ENCODE assay signal across 26 mouse cellular contexts in genomic region chr16:17409046-17409445, GRCm38 (mm10). TPM values are rescaled to one million over a fixed set of nuclear protein-coding genes. Genes with fewer than 3 reads are reported as not detected.
DNase-seq lines count a peak whose midpoint lies in the region; ATAC-seq and TF ChIP-seq lines count a peak whose summit lies in the region.
"Had no signal": no experiment of that assay in that cellular context is flagged by ENCODE, and none has a peak within 500 bp of the region (broad histone marks: within the 10 kb centered on the region; RNA-seq: fewer than 3 reads in every experiment).

No protein-coding gene starts in this region.

- no peak for ATAC-seq in heart, embryonic 11.5 days (replicated peaks; ENCODE audit: insufficient number of reproducible peaks, low FRiP score, low TSS enrichment)
- ATAC-seq in stomach, embryonic 16.5 days (ENCODE audit: insufficient read depth, low FRiP score), result no peak
- no peak for ATAC-seq in stomach, postnatal 0 days (ENCODE audit: low FRiP score, low TSS enrichment)
- ATAC-seq in midbrain, embryonic 13.5 days, result no peak
- ATAC-seq: CD4-positive, CD25-positive, alpha-beta regulatory T cell, adult 4 months; forebrain, embryonic 13.5 days; inflammation-experienced regulatory T-cells, adult 6 months had no signal

- TF ChIP-seq CTCF in gastrocnemius, adult 2 months (IDR thresholded peaks at IDR 0.05), result no peak
- TF ChIP-seq CTCF in stomach, postnatal 0 days (IDR thresholded peaks at IDR 0.05; ENCODE audit: low read depth), result no peak

- no peak for TF ChIP-seq EP300 in stomach, postnatal 0 days (optimal IDR thresholded peaks at IDR 0.05)

- H3K4me1 ChIP-seq in heart, embryonic 11.5 days (ENCODE audit: control insufficient read depth, insufficient read depth, low read length), result peaks cover 18% of the 10 kb centered on the region
- H3K4me1 ChIP-seq in stomach, embryonic 16.5 days (ENCODE audit: control insufficient read depth, insufficient read depth, low read length), result peaks cover 17% of the 10 kb centered on the region
- no peaks in the 10 kb centered on the region; the same call in 1 of the 2 replicates for H3K4me1 ChIP-seq in stomach, postnatal 0 days (replicated peaks; ENCODE audit: control insufficient read depth, insufficient read depth)
- H3K4me1 ChIP-seq in midbrain, embryonic 13.5 days (replicated peaks), result peaks cover 34% of the 10 kb centered on the region

- intact Hi-C loops in gastrocnemius, adult 2 months (cut with DNase I), result loop anchor here (5.0 kb wide), 1 partner anchor 123 kb away; the partner anchor contains the start of gene Thap7
- intact Hi-C loops in heart, postnatal 10 days (cut with DNase I), result no loop called here

- H3K27me3 ChIP-seq in heart, embryonic 11.5 days (ENCODE audit: control insufficient read depth, insufficient read depth, low read length), result no peaks in the 10 kb centered on the region
- no peaks in the 10 kb centered on the region for H3K27me3 ChIP-seq in stomach, embryonic 16.5 days (ENCODE audit: control insufficient read depth, insufficient read depth, low read length)
- no peaks in the 10 kb centered on the region for H3K27me3 ChIP-seq in stomach, postnatal 0 days (ENCODE audit: control insufficient read depth, insufficient read depth, low read length)
- H3K27me3 ChIP-seq in splenic B cell, adult 2 months (ENCODE audit: control insufficient read depth, insufficient read depth, low read length, poor library complexity, severe bottlenecking), result no peaks in the 10 kb centered on the region
- no peaks in the 10 kb centered on the region for H3K27me3 ChIP-seq in midbrain, embryonic 13.5 days
- H3K27me3 ChIP-seq: embryonic facial prominence, embryonic 13.5 days; forebrain, embryonic 13.5 days had no signal

- H3K9me3 ChIP-seq in heart, embryonic 11.5 days (replicated peaks; ENCODE audit: control insufficient read depth, low read length), result no peaks in the 10 kb centered on the region
- H3K9me3 ChIP-seq in stomach, embryonic 16.5 days (replicated peaks; ENCODE audit: control insufficient read depth, low read length), result no peaks in the 10 kb centered on the region
- H3K9me3 ChIP-seq in stomach, postnatal 0 days (ENCODE audit: control insufficient read depth, low read length), result no peaks in the 10 kb centered on the region
- H3K9me3 ChIP-seq in midbrain, embryonic 13.5 days, result no peaks in the 10 kb centered on the region
- H3K9me3 ChIP-seq: embryonic facial prominence, embryonic 13.5 days; forebrain, embryonic 13.5 days had no signal

- H3K4me2 ChIP-seq in heart, embryonic 11.5 days, result no peak overlapping the region
- H3K4me2 ChIP-seq in stomach, embryonic 16.5 days (ENCODE audit: low read depth, low read length), result no peak overlapping the region
- H3K4me2 ChIP-seq in stomach, postnatal 0 days (replicated peaks; ENCODE audit: low read depth), result no peak overlapping the region
- no peak overlapping the region for H3K4me2 ChIP-seq in midbrain, embryonic 13.5 days (replicated peaks)
- H3K4me2 ChIP-seq: embryonic facial prominence, embryonic 13.5 days; forebrain, embryonic 13.5 days; hindbrain, embryonic 14.5 days had no signal

- no peak overlapping the region for H3K4me3 ChIP-seq in gastrocnemius, adult 2 months
- no peak overlapping the region for H3K4me3 ChIP-seq in heart, embryonic 11.5 days (ENCODE audit: low read depth, low read length)
- no peak overlapping the region for H3K4me3 ChIP-seq in stomach, embryonic 16.5 days (replicated peaks; ENCODE audit: low read length)
- H3K4me3 ChIP-seq in stomach, postnatal 0 days (ENCODE audit: low read depth, low read length), result no peak overlapping the region
- H3K4me3 ChIP-seq in midbrain, embryonic 13.5 days (replicated peaks), result no peak overlapping the region
- H3K4me3 ChIP-seq: embryonic facial prominence, embryonic 13.5 days; erythroblast, embryonic 14.5 days; forebrain, embryonic 13.5 days had no signal

- peak overlapping the region; percentile 28; the same call in 1 of the 2 replicates for H3K27ac ChIP-seq in gastrocnemius, adult 2 months
- H3K27ac ChIP-seq in heart, embryonic 11.5 days (ENCODE audit: low read depth, low read length), result no peak overlapping the region
- H3K27ac ChIP-seq in stomach, embryonic 16.5 days (ENCODE audit: low read length), result peak overlapping the region; percentile 42; the same call in 1 of the 2 replicates
- H3K27ac ChIP-seq in stomach, postnatal 0 days (replicated peaks), result no peak overlapping the region
- no peak overlapping the region for H3K27ac ChIP-seq in midbrain, embryonic 13.5 days
- H3K27ac ChIP-seq: embryonic facial prominence, embryonic 13.5 days; forebrain, embryonic 13.5 days; hindbrain, embryonic 14.5 days had no signal

- no peak overlapping the region for H3K9ac ChIP-seq in heart, embryonic 11.5 days (ENCODE audit: low read depth, low read length)
- H3K9ac ChIP-seq in stomach, embryonic 16.5 days (ENCODE audit: low read length), result no peak overlapping the region
- no peak overlapping the region for H3K9ac ChIP-seq in stomach, postnatal 0 days (ENCODE audit: low read length)
- no peak overlapping the region for H3K9ac ChIP-seq in midbrain, embryonic 13.5 days (replicated peaks)
- H3K9ac ChIP-seq: embryonic facial prominence, embryonic 13.5 days; forebrain, embryonic 13.5 days; hindbrain, embryonic 14.5 days had no signal

- no peaks in the 10 kb centered on the region for H3K36me3 ChIP-seq in heart, embryonic 11.5 days (ENCODE audit: control insufficient read depth, insufficient read depth, low read length)
- no peaks in the 10 kb centered on the region; the same call in 1 of the 2 replicates for H3K36me3 ChIP-seq in stomach, embryonic 16.5 days (ENCODE audit: control insufficient read depth, insufficient read depth, low read length)
- no peaks in the 10 kb centered on the region for H3K36me3 ChIP-seq in stomach, postnatal 0 days (ENCODE audit: control insufficient read depth, insufficient read depth, low read length)
- H3K36me3 ChIP-seq in splenic B cell, adult 2 months (ENCODE audit: control insufficient read depth, insufficient read depth, low read length, poor library complexity, severe bottlenecking), result no peaks in the 10 kb centered on the region
- H3K36me3 ChIP-seq in midbrain, embryonic 13.5 days, result peaks cover 8% of the 10 kb centered on the region; the same call in 1 of the 2 replicates
- H3K36me3 ChIP-seq: embryonic facial prominence, embryonic 13.5 days had no signal

- 79% methylated on average over 2 of the region's 2 CpGs for WGBS in heart, embryonic 11.5 days (ENCODE audit: insufficient replicate concordance)
- 93% methylated on average over 2 of the region's 2 CpGs for WGBS in stomach, embryonic 16.5 days
- 94% methylated on average over 2 of the region's 2 CpGs for WGBS in stomach, postnatal 0 days
- WGBS in midbrain, embryonic 13.5 days, result 86% methylated on average over 2 of the region's 2 CpGs

- no peak for DNase-seq in gastrocnemius, adult 2 months
- DNase-seq in gastrocnemius, adult 18-20 months (ENCODE audit: low spot score), result no peak
- peak; percentile 11 to 16 for DNase-seq in heart, postnatal 10 days
- no peak for DNase-seq in stomach, postnatal 0 days (ENCODE audit: low spot score)
- DNase-seq in splenic B cell, adult 2 months (ENCODE audit: low read depth, low spot score), result peak; percentile 83
- DNase-seq: adrenal gland, adult 8-10 months; cerebellum, adult 8-10 months; cerebellum, postnatal 36 days; embryo, embryonic 11 days; gastrocnemius, postnatal 10 days; kidney, adult 18-20 months; kidney, postnatal 10 days; lung, adult 18-20 months; lung, postnatal 14 days; right cerebral cortex, adult 18-20 months; thymus, adult 18-20 months; thymus, postnatal 36 days had no signal

RNA-seq across cellular contexts. Expression of gene Pi4ka, which starts 2.9 kb away (rescaled TPM):
- 10 to 100 TPM; 20.2 to 24.3 TPM for total RNA-seq in gastrocnemius, adult 2 months (2021)
- total RNA-seq in gastrocnemius, adult 18-20 months (2021), result 10 to 100 TPM; 21.3 to 27.7 TPM
- 10 to 100 TPM; 55.3 to 56.7 TPM for total RNA-seq in heart, postnatal 10 days (2021)
- polyA plus RNA-seq in heart, embryonic 11.5 days (2014; fragmentation: Nextera tagmentation; extraction: Ambion mirVana), result 36.8 and 38.3 TPM in 2 replicates
- 32.7 and 35.7 TPM in 2 replicates for polyA plus RNA-seq in stomach, embryonic 16.5 days (2015; fragmentation: Nextera tagmentation; extraction: Ambion mirVana)
- 15.5 and 16.6 TPM in 2 replicates for polyA plus RNA-seq in stomach, postnatal 0 days (2015; fragmentation: Nextera tagmentation; extraction: Ambion mirVana)
- 62.7 and 67.5 TPM in 2 replicates for polyA plus RNA-seq in midbrain, embryonic 13.5 days (2015; fragmentation: Nextera tagmentation; extraction: Ambion mirVana)

RNA-seq across cellular contexts. Expression of gene Snap29, which starts 3.3 kb away (rescaled TPM):
- total RNA-seq in gastrocnemius, adult 2 months (2021), result 10 to 100 TPM; 18.4 to 25.0 TPM
- 10 to 100 TPM; 17.7 to 19.1 TPM for total RNA-seq in gastrocnemius, adult 18-20 months (2021)
- 10 to 100 TPM; 16.2 to 17.3 TPM for total RNA-seq in heart, postnatal 10 days (2021)
- 6.0 and 6.5 TPM in 2 replicates for polyA plus RNA-seq in heart, embryonic 11.5 days (2014; fragmentation: Nextera tagmentation; extraction: Ambion mirVana)
- polyA plus RNA-seq in stomach, embryonic 16.5 days (2015; fragmentation: Nextera tagmentation; extraction: Ambion mirVana), result 19.4 and 20.9 TPM in 2 replicates
- 13.8 and 14.7 TPM in 2 replicates for polyA plus RNA-seq in stomach, postnatal 0 days (2015; fragmentation: Nextera tagmentation; extraction: Ambion mirVana)
- polyA plus RNA-seq in midbrain, embryonic 13.5 days (2015; fragmentation: Nextera tagmentation; extraction: Ambion mirVana), result 21.2 and 23.3 TPM in 2 replicates

RNA-seq across cellular contexts. Expression of gene Crkl, which starts 42.7 kb away (rescaled TPM):
- 10 to 100 TPM; 21.6 to 28.3 TPM for total RNA-seq in gastrocnemius, adult 2 months (2021)
- total RNA-seq in gastrocnemius, adult 18-20 months (2021), result 10 to 100 TPM; 23.4 to 30.2 TPM
- 10 to 100 TPM; 27.9 to 33.8 TPM for total RNA-seq in heart, postnatal 10 days (2021)
- 47.8 and 49.6 TPM in 2 replicates for polyA plus RNA-seq in heart, embryonic 11.5 days (2014; fragmentation: Nextera tagmentation; extraction: Ambion mirVana)
- 51.2 and 53.1 TPM in 2 replicates for polyA plus RNA-seq in stomach, embryonic 16.5 days (2015; fragmentation: Nextera tagmentation; extraction: Ambion mirVana)
- polyA plus RNA-seq in stomach, postnatal 0 days (2015; fragmentation: Nextera tagmentation; extraction: Ambion mirVana), result 29.1 and 30.0 TPM in 2 replicates
- polyA plus RNA-seq in midbrain, embryonic 13.5 days (2015; fragmentation: Nextera tagmentation; extraction: Ambion mirVana), result 88.7 and 91.2 TPM in 2 replicates

Comparison
In these comparisons a context has a peak if more than half of its experiments do, and no peak if none do; other contexts are left out.
1. H3K27ac ChIP-seq: peak in gastrocnemius, adult 2 months (single experiment) and stomach, embryonic 16.5 days (single experiment); none in heart, embryonic 11.5 days (single experiment), stomach, postnatal 0 days (single experiment) and midbrain, embryonic 13.5 days (single experiment).
2. DNase-seq: peak in heart, postnatal 10 days (2 of 2) and splenic B cell, adult 2 months (single experiment); none in gastrocnemius, adult 2 months (single experiment), gastrocnemius, adult 18-20 months (single experiment) and stomach, postnatal 0 days (single experiment).